Mouse (Mus musculus): ENCODE measurements at regions not wholly inside any gene's neighbourhood (a gene's known extent, or its start where the extent isn't known, plus 50 kb on each side); places are given as distances from the start of the nearest gene placed in this dataset.

DNA sequence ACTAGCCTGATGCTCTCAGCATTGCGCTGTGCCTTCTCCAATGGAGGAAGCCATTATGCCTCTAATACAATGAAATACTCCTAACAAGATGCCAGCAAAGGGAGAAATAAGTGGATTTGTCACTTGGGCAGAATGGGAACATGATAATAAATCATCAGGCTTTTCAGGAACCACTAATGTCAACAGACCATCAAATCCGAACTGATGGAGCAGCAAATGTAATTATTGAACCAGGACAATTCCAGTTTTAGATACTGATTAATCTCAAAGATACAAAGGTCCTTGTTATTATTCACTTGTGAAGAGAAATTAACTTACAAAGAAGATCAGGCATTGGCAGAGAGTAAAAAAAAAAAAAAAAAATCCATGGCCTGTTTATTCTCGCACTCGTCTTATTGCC lies 53.7 kb upstream of the Vamp9 start:
- no peak for TF ChIP-seq CTCF (IDR thresholded peaks at IDR 0.05; ENCODE audit: borderline replicate concordance, insufficient read depth, low read depth, low read length)
- TF ChIP-seq POLR2A (IDR thresholded peaks at IDR 0.05; ENCODE audit: borderline replicate concordance, insufficient read depth, low read length) = no peak

All from cerebellum, adult 2 months (tissue).